Mouse (Mus musculus) gastrocnemius, adult 18-20 months (tissue): ENCODE measurements at regions not wholly inside any gene's neighbourhood (a gene's known extent, or its start where the extent isn't known, plus 50 kb on each side); places are given as distances from the start of the nearest gene placed in this dataset.

ENCODE experiments used
- DNase-seq: peaks from one replicate; pipeline ENCODE4 v3.0.0; 2021; ENCODE audit warnings: low spot score

DNA sequence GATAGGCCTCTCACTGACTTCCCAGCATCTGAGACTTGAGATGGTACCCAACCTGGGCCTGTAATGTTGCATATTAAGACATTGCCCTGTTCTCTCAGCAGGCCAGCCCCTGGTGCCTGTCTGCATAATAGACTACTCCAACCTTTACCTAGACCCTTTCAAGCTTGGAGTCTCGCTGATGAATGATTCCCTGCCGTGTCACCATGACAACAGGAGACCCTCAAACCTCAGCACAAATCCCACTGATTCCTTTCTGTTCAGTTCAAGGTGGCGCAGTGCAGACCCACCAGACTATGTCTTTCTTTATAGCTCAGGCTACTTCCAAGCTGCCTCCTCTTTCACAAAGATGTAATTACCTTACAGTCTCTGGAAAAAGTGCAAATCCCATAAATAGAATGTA is 172.0 kb downstream of the Dcdc2c start:
- DNase-seq, result no peak

- no peak for DNase-seq
Observed at GRCm38 (mm10) chr12:28377968-28378367, 174.2 kb downstream of the Dcdc2c start.

DNA sequence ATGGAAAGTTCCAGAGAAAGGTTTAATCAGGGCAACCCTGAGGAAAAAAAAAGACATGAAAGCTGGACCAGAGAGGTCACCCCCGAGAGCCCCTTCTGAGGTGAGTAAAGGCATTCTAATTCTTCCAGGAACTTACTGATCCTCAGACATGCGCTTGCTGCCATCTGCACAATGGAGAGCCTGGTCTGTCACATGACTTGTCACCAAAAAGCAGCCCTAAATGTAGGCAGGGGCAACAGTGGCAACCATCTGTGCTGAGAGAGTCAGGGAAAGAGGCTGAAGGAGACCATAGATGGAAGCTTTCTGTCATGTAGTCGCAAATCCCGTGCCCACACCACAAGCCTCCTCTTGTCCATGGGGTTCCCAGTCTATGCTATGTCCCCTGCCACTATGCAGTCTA is 174.8 kb downstream of the Dcdc2c start:
- DNase-seq, result no peak

GRCm38 (mm10) chr12:28376770-28377169 is 175.4 kb downstream of the Dcdc2c start:
- DNase-seq, result no peak

GRCm38 (mm10) chr12:28365304-28365703 is 186.9 kb downstream of the Dcdc2c start:
- DNase-seq, result no peak

- no peak for DNase-seq
Observed at GRCm38 (mm10) chr12:28358737-28359333, 193.4 kb downstream of the Dcdc2c start.

DNA sequence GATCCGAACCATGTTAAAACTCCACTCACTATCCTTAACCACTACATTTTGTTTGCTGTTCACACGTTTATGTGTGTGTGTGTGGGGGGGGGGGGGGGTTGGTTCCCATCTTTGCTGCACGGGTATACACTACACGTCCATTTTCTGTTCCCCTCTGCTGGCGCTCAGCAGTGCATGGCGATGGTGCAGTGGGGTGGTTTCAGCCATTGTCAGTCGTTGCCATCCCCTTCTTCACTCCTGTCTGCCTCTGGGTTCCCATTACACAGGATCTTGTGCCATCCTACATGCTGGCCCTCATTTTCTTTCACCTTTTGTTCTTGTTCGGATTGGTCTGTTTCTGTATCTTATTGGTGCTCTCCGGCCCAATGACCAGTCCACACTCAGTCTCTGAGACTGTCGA is 194.4 kb downstream of the Dcdc2c start:
- DNase-seq, result no peak

DNA sequence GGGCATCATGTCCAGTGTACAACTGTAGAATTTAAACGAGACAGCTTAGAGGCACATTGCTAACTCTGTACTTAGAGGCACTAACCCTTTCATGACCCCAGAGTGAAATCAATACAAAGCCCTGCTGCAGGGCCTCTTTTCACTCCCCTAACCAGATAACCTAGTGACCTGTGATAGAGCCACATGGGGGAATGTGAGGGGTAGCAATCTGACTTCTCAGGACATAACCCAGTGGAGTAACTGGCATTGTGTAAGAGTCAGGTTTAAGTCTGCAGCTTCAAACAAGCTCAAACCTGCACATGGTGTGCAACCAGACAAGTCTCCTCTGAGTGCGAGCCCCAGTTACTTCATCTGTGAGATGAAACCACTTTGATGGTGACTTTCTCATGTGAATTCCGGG is 199.1 kb downstream of the Dcdc2c start:
- DNase-seq, result no peak

DNA sequence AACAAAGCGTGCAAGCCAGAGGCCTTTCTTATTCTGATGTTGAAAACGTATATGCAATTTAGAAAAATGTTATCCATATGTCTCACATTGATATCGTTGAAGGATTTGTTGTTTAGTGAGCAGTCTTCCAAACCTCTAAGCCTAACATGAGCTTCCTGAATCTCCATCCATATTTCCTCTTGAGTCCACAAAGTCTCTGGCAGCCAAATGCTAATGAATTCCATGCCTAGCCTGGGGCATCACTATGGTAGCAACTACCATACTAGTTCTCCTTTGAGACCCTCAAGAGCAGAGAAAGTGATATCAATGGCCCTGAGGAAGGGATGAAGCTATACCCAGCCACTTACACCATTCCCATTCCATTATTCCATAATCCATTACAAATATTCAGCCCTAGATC is 199.6 kb downstream of the Dcdc2c start:
- DNase-seq, result no peak

DNA sequence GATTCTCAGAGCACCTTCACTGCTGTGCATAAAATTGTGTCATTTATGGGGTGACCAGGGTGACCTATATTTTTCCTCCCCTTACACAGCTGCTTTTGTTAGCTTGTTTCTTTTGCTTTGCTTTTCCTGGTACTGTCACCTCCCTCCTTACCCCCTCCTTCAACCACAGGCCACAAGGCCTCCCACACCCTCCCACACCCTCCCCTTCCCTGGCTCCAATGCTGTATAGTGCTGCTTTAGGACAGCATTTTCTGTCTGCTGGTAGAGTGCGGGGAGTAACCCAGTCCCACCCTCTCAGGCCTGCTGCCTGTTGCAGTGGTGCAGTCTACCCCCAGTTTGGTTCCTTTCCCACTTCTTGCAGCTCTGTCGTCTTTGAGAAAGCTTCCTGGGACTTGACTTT is 209.5 kb downstream of the Dcdc2c start:
- no peak for DNase-seq

DNA sequence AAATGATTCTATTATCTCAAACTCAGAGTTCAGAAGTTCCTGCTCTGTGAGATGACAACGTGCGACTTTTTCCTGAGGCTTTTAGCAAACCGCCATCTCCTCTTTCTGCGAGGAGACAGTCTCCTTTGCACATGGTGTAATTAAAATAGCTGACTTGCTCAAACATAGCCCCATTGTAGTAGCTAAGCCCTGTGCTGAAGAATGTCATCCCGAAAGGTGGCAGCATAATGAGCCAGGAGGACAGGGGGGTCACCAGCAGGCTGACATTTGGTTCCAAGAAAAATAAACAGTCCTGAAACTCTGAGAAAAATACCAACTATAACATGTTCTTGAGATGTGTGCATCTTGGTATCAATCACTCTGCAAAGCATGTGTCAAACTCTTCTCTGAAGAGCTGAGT is 219.6 kb downstream of the Dcdc2c start:
- DNase-seq, result no peak

GRCm38 (mm10) chr12:28331843-28332242 is 220.4 kb downstream of the Dcdc2c start:
- no peak for DNase-seq

GRCm38 (mm10) chr12:28323659-28324058 is 228.5 kb downstream of the Dcdc2c start:
- no peak for DNase-seq

DNA sequence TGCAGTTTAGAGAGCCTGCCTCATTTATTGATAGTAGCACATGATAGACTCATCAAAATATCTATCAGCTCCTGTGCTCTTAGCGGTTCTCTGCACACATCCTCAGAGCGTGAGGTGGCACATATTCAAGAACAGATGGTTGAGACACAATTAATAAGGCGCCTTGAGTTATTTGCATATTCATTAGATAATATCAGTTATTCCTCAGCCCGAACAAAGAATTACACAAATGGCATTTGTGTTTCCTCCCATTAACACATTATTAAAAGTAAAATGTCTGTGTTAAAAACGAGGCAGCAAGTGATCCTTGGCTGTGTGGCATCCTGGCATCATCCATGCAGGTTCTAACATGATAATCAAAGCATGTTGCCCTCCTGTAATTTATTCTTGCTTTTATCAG is 243.0 kb downstream of the Dcdc2c start:
- no peak for DNase-seq

GRCm38 (mm10) chr12:28302038-28302581 is 250.1 kb downstream of the Dcdc2c start:
- no peak for DNase-seq

DNA sequence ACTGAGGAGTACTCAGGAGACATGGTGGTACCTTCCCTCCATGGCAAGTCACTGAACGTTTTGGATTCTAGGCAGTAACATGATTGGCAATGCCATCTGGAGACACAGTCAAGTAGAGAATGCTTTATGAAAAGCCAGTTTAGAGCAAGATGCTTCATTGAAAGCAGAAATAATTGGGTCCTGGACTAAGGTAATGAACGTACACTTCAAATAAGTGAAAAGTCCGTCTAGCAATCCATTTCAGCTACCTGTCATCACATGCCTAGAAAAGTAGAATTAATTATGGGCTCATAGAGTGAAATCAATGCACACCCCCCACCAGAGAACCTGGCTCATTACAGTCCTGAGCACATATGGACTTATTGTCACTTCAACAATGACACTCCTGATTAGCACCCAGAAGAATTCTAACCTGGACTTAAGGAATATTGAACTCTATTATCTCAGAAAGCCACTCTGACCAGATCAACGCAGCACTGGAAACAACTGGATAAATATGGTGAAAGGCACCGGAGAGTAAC is 263.8 kb downstream of the Dcdc2c start:
- DNase-seq, result no peak

DNA sequence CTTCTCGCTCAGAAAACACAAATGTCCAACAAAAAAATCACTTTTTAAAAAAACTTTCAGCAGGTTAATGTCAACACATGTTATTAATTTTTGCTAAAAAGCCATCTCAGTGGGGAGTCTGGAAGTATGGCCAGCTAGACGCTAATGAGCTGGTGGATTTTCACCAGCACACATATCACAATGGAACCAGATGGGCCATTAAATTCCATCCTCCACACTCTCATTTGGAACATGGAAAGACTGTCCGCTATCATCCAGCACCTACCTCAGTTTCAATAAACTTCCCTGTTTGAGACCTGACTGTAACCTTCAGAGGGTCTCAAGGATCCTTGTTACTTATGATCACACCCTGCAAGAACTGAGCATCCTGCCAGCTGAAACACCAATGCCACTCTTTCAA is 296.7 kb downstream of the Dcdc2c start:
- no peak for DNase-seq

GRCm38 (mm10) chr12:28250526-28250925 is 301.7 kb downstream of the Dcdc2c start:
- no peak for DNase-seq

DNA sequence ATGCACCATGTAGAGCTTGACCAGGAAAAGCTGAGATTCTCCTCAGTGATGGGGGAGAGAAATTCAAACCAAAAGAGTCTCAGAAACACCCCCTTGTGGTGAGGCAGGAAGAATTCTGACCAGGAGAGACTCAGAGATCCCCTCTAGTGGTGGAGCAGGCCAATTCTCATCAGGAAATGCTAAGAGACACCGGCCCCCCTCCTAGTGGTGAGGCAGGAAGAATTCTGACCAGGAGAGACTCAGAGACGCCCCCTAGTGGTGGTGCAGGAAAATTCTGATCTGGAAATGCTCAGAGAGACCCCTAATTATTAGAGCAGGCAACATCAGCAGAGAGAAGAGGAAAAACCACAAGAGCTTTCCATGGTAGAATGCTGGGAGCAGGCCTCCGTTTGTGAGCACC is 303.4 kb downstream of the Dcdc2c start:
- DNase-seq, result no peak

DNA sequence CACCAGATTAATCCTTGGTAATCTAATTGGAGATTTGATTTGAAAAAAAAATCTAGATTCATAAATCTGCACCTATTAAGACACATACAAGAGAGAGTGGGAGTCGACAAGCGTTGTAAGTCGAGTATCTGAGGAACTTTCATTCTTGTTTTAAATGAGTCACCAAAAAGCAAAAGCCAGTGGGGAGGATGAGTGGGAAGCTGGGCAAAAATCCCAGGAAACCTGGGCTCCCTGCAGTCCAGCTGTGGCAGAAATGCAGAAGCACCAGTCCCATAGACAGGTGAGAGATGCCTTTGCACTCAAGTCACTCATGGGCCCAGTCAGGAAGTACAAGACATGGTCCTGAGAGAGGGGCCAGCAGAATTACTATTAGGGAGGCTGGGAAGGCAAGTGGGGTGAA is 303.9 kb downstream of the Dcdc2c start:
- no peak for DNase-seq

GRCm38 (mm10) chr12:28238016-28238415 is 314.2 kb downstream of the Dcdc2c start:
- no peak for DNase-seq

DNA sequence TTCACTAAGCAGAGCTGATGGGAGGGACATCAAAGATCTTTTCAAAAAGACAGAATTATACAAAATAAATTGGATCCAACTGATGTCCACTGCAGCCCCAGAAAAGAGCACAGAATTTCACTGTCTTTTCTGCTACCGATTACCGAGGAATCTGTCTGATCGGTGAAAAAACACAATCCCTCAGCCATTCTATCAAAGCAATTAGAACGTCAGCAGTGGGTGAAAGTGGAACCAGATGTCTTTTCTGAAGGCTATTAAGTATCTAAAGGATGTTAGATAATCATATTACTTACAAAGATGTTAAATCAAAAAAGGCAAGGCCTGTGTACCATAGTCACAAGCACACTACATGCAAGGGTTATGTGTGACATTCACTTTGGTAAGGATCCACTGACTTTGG is 315.2 kb downstream of the Dcdc2c start:
- DNase-seq, result no peak

GRCm38 (mm10) chr12:28202847-28203246 is 349.4 kb downstream of the Dcdc2c start:
- no peak for DNase-seq

- no peak for DNase-seq
Observed at GRCm38 (mm10) chr12:28186695-28187094, 365.5 kb downstream of the Dcdc2c start.
